Mouse (Mus musculus): ENCODE data around the gene Grid1. TPM values are rescaled to one million over a fixed set of nuclear protein-coding genes. Genes with fewer than 3 reads are reported as not detected.

Grid1 gene
- total and polyA plus RNA-seq, 3 experiments: 0.04 TPM; not detected in 2

- no peak for DNase-seq
- Histone ChIP-seq H3K4me3 (no peak overlapping the region), H3K9ac (ENCODE audit: low read depth, low read length) (no peak overlapping the region), H3K4me1 (ENCODE audit: control insufficient read depth, insufficient read depth, low read length) (no peaks in the 10 kb centered on the region), H3K79me2 (replicated peaks; ENCODE audit: control insufficient read depth, insufficient read depth, low read length) (no peaks in the 10 kb centered on the region), H3K27ac (no peak overlapping the region), H3K36me3 (ENCODE audit: control insufficient read depth, insufficient read depth, low read length) (no peaks in the 10 kb centered on the region), H3K27me3 (ENCODE audit: control insufficient read depth, insufficient read depth, low read length) (no peaks in the 10 kb centered on the region)
- intact Hi-C loops (cut with DNase I): no loop called here
- TF ChIP-seq CTCF (IDR thresholded peaks at IDR 0.05): no peak
- no peak for TF ChIP-seq POLR2A (IDR thresholded peaks at IDR 0.05; ENCODE audit: insufficient read depth, low read depth, low read length)
- TF ChIP-seq EP300 (IDR thresholded peaks at IDR 0.05; ENCODE audit: insufficient read depth, low read depth, low read length): no peak
- 84% methylated on average over 4 of the region's 4 CpGs for WGBS
Observed at GRCm38 (mm10) chr14:34839898-34840297, 20.0 kb downstream of the Grid1 start.

DNA sequence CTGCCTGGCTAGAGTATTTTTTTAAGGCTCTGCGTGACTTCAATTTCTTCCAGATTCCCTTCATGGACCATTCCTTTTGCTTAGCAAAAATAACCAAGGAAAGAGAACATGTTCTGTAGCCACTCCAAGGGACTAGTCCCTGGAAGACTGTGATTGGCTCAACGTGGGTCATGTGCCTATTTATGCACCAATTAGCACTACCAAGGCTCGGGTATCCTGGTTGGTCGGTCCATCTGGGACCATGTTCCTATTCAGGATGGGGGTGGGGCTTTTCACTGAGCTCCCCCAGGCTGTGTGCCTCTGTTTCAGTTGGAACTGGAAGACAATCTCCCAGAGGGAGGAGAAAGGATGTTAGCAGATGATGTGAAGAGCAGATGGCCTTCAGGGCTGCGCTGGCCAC is 23.7 kb downstream of the Grid1 start:
- WGBS: 62% methylated on average over 5 of the region's 5 CpGs
- Histone ChIP-seq H3K4me3 (no peak overlapping the region), H3K79me2 (replicated peaks; ENCODE audit: control insufficient read depth, insufficient read depth, low read length) (no peaks in the 10 kb centered on the region), H3K4me1 (ENCODE audit: control insufficient read depth, insufficient read depth, low read length) (no peaks in the 10 kb centered on the region), H3K27ac (no peak overlapping the region), H3K9ac (ENCODE audit: low read depth, low read length) (no peak overlapping the region), H3K36me3 (ENCODE audit: control insufficient read depth, insufficient read depth, low read length) (no peaks in the 10 kb centered on the region), H3K27me3 (ENCODE audit: control insufficient read depth, insufficient read depth, low read length) (no peaks in the 10 kb centered on the region)
- DNase-seq: no peak
- TF ChIP-seq EP300 (IDR thresholded peaks at IDR 0.05; ENCODE audit: insufficient read depth, low read depth, low read length): no peak
- TF ChIP-seq CTCF (IDR thresholded peaks at IDR 0.05): no peak
- TF ChIP-seq POLR2A (IDR thresholded peaks at IDR 0.05; ENCODE audit: insufficient read depth, low read depth, low read length): no peak
- intact Hi-C loops (cut with DNase I): no loop called here

DNA sequence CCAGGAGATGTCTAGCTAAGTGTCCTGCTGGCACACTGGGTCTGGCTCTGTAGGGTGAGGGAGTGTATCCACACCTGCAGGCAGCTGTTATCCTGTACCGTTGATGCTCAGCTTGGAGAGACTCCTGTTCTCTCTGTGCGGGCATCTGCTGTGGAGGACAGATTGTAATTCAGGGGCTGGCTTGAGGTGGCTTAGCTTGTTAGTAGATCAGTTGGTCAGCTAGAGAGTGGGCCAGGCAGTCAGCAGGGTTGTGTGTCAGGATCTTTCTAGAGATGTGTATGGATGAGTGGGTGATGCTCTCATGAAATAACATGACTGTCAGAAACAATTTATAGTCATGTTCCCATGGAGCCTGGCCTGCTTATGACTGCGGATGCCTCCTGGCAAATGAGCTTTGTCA is 24.3 kb downstream of the Grid1 start:
- Histone ChIP-seq H3K36me3 (ENCODE audit: control insufficient read depth, insufficient read depth, low read length) (no peaks in the 10 kb centered on the region), H3K9ac (ENCODE audit: low read depth, low read length) (no peak overlapping the region), H3K27me3 (ENCODE audit: control insufficient read depth, insufficient read depth, low read length) (no peaks in the 10 kb centered on the region), H3K4me1 (ENCODE audit: control insufficient read depth, insufficient read depth, low read length) (no peaks in the 10 kb centered on the region), H3K79me2 (replicated peaks; ENCODE audit: control insufficient read depth, insufficient read depth, low read length) (no peaks in the 10 kb centered on the region), H3K4me3 (no peak overlapping the region), H3K27ac (no peak overlapping the region)
- no peak for DNase-seq
- TF ChIP-seq POLR2A (IDR thresholded peaks at IDR 0.05; ENCODE audit: insufficient read depth, low read depth, low read length) (no peak), EP300 (IDR thresholded peaks at IDR 0.05; ENCODE audit: insufficient read depth, low read depth, low read length) (no peak), CTCF (IDR thresholded peaks at IDR 0.05) (no peak)
- 86% methylated on average over 3 of the region's 3 CpGs for WGBS
- intact Hi-C loops (cut with DNase I): no loop called here

DNA sequence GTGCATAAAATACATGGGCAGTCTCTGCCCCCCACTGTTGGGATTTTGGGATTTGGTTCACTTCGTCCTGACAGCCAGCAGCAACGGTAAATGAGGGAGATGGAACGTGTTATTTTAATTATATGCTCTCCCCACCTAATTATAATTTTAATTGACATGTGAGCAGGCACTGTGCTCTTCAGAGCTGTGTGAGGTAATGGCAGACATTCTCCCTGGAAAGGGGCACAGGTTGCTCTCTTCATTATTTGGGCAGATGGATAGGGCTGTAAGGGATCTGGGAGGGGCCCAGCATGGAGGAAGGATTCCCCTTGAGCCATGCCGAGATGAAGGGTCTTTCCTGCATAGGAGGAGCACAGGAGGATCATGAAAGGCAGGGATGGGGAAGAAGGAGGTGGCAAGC is 26.9 kb downstream of the Grid1 start:
- Histone ChIP-seq H3K79me2 (replicated peaks; ENCODE audit: control insufficient read depth, insufficient read depth, low read length) (no peaks in the 10 kb centered on the region), H3K27me3 (ENCODE audit: control insufficient read depth, insufficient read depth, low read length) (no peaks in the 10 kb centered on the region), H3K4me3 (no peak overlapping the region), H3K27ac (no peak overlapping the region), H3K9ac (ENCODE audit: low read depth, low read length) (no peak overlapping the region), H3K4me1 (ENCODE audit: control insufficient read depth, insufficient read depth, low read length) (no peaks in the 10 kb centered on the region), H3K36me3 (ENCODE audit: control insufficient read depth, insufficient read depth, low read length) (no peaks in the 10 kb centered on the region)
- intact Hi-C loops (cut with DNase I): no loop called here
- TF ChIP-seq EP300 (IDR thresholded peaks at IDR 0.05; ENCODE audit: insufficient read depth, low read depth, low read length): no peak
- TF ChIP-seq POLR2A (IDR thresholded peaks at IDR 0.05; ENCODE audit: insufficient read depth, low read depth, low read length): no peak
- no peak for TF ChIP-seq CTCF (IDR thresholded peaks at IDR 0.05)
- no peak for DNase-seq
- WGBS: 54% methylated on average over 4 of the region's 4 CpGs

DNA sequence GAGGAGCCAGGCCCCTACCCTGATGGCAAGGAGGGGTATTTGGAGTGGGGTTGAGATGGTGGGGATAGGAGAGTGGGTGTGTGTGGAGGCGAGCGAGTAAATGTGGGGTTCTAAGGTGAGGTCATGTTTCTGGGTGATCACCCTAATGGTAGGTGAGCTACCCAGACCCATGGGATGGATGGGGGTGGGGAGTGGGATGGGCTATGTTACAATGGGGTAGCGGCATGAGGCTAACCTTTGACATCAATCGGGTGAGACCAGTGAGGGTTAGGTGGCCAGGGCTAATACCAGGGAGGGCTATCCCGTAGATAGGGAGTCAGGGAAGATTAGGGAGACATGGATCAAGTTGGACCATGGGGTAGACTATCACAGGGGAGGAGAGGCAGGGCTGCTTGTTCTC is 27.7 kb downstream of the Grid1 start:
- TF ChIP-seq EP300 (IDR thresholded peaks at IDR 0.05; ENCODE audit: insufficient read depth, low read depth, low read length) (no peak), CTCF (IDR thresholded peaks at IDR 0.05) (no peak), POLR2A (IDR thresholded peaks at IDR 0.05; ENCODE audit: insufficient read depth, low read depth, low read length) (no peak)
- Histone ChIP-seq H3K36me3 (ENCODE audit: control insufficient read depth, insufficient read depth, low read length) (no peaks in the 10 kb centered on the region), H3K79me2 (replicated peaks; ENCODE audit: control insufficient read depth, insufficient read depth, low read length) (no peaks in the 10 kb centered on the region), H3K9ac (ENCODE audit: low read depth, low read length) (no peak overlapping the region), H3K4me1 (ENCODE audit: control insufficient read depth, insufficient read depth, low read length) (no peaks in the 10 kb centered on the region), H3K27ac (no peak overlapping the region), H3K27me3 (ENCODE audit: control insufficient read depth, insufficient read depth, low read length) (no peaks in the 10 kb centered on the region), H3K4me3 (no peak overlapping the region)
- WGBS: 83% methylated on average over 5 of the region's 5 CpGs
- DNase-seq: no peak
- intact Hi-C loops (cut with DNase I): no loop called here

- H3K27ac ChIP-seq: no peak overlapping the region
- DNase-seq: no peak
- H3K36me3 ChIP-seq (ENCODE audit: control insufficient read depth, insufficient read depth, low read length): no peaks in the 10 kb centered on the region
- no peaks in the 10 kb centered on the region for H3K4me1 ChIP-seq (ENCODE audit: control insufficient read depth, insufficient read depth, low read length)
- no peaks in the 10 kb centered on the region for H3K27me3 ChIP-seq (ENCODE audit: control insufficient read depth, insufficient read depth, low read length)
- intact Hi-C loops (cut with DNase I): no loop called here
- no peak overlapping the region for H3K4me3 ChIP-seq
- no peak overlapping the region for H3K9ac ChIP-seq (ENCODE audit: low read depth, low read length)
- no peak for TF ChIP-seq POLR2A (IDR thresholded peaks at IDR 0.05; ENCODE audit: insufficient read depth, low read depth, low read length)
- no peaks in the 10 kb centered on the region for H3K79me2 ChIP-seq (replicated peaks; ENCODE audit: control insufficient read depth, insufficient read depth, low read length)
- 70% methylated on average over 9 of the region's 9 CpGs for WGBS
Observed at GRCm38 (mm10) chr14:34860891-34861780, 41.2 kb downstream of the Grid1 start.
